Mouse (Mus musculus) intestine, postnatal 0 days (tissue): ENCODE measurements at regions not wholly inside any gene's neighbourhood (a gene's known extent, or its start where the extent isn't known, plus 50 kb on each side); places are given as distances from the start of the nearest gene placed in this dataset.

Experiments
- ATAC-seq: fragments of 200-750 bp; cut with Nextera tagmentation; 2 replicates; pipeline ENCODE4 v1.8.0; 2017; ENCODE audit warnings: mild to moderate bottlenecking, moderate TSS enrichment, moderate library complexity
- H3K27ac ChIP-seq: fragments of 300-500 bp; sonication (generic); 2 replicates; pipeline ENCODE4 v1.5.1; 2014; ENCODE audit warnings: mild to moderate bottlenecking, low read depth, low read length, moderate library complexity
- H3K27me3 ChIP-seq: fragments of 300-500 bp; sonication (generic); replicated peaks from 2 replicates; pipeline ENCODE4 v1.6.1; 2014; ENCODE audit warnings: low read length, mixed read lengths; ENCODE audit not compliant: control insufficient read depth, insufficient read depth
- H3K36me3 ChIP-seq: fragments of 300-500 bp; sonication (generic); 2 replicates; pipeline ENCODE4 v1.6.1; 2014; ENCODE audit warnings: mild to moderate bottlenecking, moderate library complexity; ENCODE audit not compliant: control insufficient read depth, insufficient read depth
- H3K4me1 ChIP-seq: fragments of 300-500 bp; sonication (generic); replicated peaks from 2 replicates; pipeline ENCODE4 v1.6.1; 2014; ENCODE audit warnings: antibody characterized with exemption, low read length, mixed read lengths; ENCODE audit not compliant: control insufficient read depth, insufficient read depth
- H3K4me2 ChIP-seq: fragments of 300-500 bp; sonication (generic); replicated peaks from 2 replicates; pipeline ENCODE4 v1.6.1; 2014; ENCODE audit warnings: low read depth, mild to moderate bottlenecking, moderate library complexity
- H3K4me3 ChIP-seq: fragments of 300-500 bp; sonication (generic); 2 replicates; pipeline ENCODE4 v1.5.1; 2014; ENCODE audit warnings: low read depth, low read length
- H3K9ac ChIP-seq: fragments of 300-500 bp; sonication (generic); 2 replicates; pipeline ENCODE4 v1.6.1; 2014; ENCODE audit warnings: mild to moderate bottlenecking, low read depth, low read length
- H3K9me3 ChIP-seq: fragments of 300-500 bp; sonication (generic); 2 replicates; pipeline ENCODE4 v1.6.1; 2016; ENCODE audit warnings: mixed run types; ENCODE audit not compliant: control insufficient read depth
- CTCF ChIP-seq: sonication (generic); IDR thresholded peaks from 2 replicates; pipeline ENCODE4 v1.5.1; 2016; ENCODE audit warnings: low read depth, mild to moderate bottlenecking, control low read depth, antibody characterized with exemption, moderate library complexity
- WGBS: fragments of 180-500 bp; shearing (Covaris S2); extraction: QIAGEN DNeasy Blood & Tissue Kit; methylation state at CpG from one replicate; pipeline ENCODE4 v1.1.7; 2014; 5-methylcytosine and 5-hydroxymethylcytosine counted together

DNA sequence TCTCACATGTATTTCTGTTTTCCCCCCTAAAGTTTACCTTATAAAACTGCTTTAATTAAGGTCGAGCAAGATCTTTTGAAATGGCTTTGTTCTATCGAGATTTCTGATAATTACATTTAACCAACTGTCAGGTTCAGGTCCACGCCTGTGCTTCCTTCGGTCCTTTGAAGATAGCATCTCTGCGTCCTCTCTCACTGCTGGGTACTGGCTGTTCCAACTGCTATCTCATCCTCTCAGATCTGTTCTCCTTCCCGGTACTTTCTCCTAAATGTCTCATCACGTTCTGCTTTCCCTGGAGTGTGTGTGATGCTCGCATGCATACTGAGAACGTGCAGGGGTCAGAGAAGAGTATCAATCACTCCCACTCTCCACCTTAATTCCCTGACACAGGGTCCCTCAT, 125.8 kb upstream of the A230072I06Rik start:
- no peak for ATAC-seq
- no peaks in the 10 kb centered on the region for H3K27me3 ChIP-seq
- H3K4me3 ChIP-seq: no peak overlapping the region
- no peak overlapping the region for H3K27ac ChIP-seq
- no peaks in the 10 kb centered on the region for H3K9me3 ChIP-seq
- TF ChIP-seq CTCF: no peak
- H3K4me1 ChIP-seq: no peaks in the 10 kb centered on the region
- H3K4me2 ChIP-seq: no peak overlapping the region
- no peaks in the 10 kb centered on the region for H3K36me3 ChIP-seq
- WGBS: 70% methylated on average over 9 of the region's 9 CpGs
- no peak overlapping the region for H3K9ac ChIP-seq

DNA sequence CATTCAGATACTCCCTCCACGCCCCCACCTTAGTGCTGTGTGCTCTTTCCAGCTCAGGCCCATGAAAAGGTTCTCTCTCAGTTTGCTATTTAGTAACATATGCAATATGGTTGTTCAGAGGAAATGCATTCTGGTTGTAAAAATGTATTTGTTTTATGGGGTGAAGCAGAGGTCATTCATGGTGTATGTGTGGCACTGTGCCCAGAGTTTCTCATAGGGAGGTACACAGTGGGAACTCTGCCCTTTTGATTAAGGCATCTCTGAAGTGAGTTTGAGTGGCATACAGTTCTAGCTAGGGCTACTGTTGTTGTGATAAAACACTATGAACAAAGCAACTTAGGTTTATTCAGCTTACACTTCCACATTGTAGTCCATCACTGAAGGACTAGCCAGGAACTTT, 121.7 kb upstream of the A230072I06Rik start:
- no peaks in the 10 kb centered on the region for H3K4me1 ChIP-seq
- H3K9me3 ChIP-seq: no peaks in the 10 kb centered on the region
- no peak overlapping the region for H3K4me2 ChIP-seq
- H3K27ac ChIP-seq: 0 out of 2 replicates have a peak overlapping the region, but pooled peaks have one; percentile 5
- peak; percentile 64 for ATAC-seq
- H3K36me3 ChIP-seq: no peaks in the 10 kb centered on the region
- H3K27me3 ChIP-seq: no peaks in the 10 kb centered on the region
- no peak overlapping the region for H3K9ac ChIP-seq
- 58% methylated on average over 1 of the region's 1 CpGs for WGBS
- no peak for TF ChIP-seq CTCF
- no peak overlapping the region for H3K4me3 ChIP-seq

DNA sequence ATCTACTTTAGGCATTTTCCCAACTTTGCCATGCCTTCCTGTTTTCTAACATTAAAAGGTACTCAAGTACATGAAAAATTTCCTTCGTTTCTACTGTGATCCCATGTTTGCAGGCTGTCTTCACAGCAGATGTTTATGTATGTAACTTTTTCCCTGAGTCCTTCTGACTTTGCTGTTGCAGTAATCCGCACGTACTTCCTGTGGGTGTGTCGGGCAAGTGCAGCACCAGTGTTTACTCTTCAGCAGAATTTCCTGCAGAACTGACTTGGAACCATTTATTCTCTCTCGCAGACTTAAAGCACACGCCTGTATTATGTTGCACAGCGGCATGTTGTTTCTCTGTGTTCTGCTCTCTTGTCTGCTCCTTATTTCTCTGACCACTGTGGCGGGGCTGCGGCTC, 120.4 kb upstream of the A230072I06Rik start:
- 48% methylated on average over 9 of the region's 9 CpGs for WGBS
- Histone ChIP-seq H3K9ac (no peak overlapping the region), H3K4me3 (no peak overlapping the region), H3K36me3 (no peaks in the 10 kb centered on the region), H3K4me1 (no peaks in the 10 kb centered on the region), H3K9me3 (no peaks in the 10 kb centered on the region), H3K27me3 (peaks cover 3% of the 10 kb centered on the region; the same call in 1 of the 2 replicates), H3K4me2 (no peak overlapping the region), H3K27ac (no peak overlapping the region)
- ATAC-seq: no peak
- no peak for TF ChIP-seq CTCF

DNA sequence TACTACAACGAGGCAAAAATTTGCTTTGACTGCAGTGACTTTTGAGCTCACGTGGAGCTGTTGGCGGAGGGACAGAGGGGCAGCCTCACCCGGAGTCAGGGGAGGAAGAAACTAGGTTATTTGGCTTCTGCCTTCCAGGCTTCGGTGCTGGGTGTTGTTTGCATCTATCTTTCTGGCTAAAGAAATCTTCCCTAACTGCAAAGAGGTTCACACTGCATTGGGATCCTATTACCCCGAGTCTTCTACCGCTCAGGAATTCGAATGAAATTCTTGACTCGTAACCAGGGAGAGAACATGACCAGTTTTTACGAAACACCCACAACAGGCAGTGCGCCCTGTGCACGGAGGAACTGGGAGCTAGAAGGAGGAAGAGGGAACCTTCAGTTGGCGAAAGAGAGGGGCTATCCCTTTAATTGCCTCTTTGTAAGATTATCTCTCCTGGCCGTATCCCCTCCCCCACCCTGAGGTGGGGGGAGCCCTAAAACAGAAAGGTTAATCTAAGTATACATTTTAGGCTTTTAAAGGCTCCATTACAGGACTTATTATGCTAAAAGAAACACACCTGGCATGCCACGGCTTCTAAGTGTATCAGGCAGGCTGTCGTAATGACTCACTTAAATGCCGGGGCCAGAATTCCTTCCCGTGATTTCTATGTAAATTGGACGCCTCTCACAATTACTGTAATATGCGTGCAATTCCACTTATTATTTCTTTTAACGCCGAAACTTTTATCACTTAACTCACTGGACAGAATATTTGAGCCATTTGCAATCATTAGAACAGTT, 115.5 kb upstream of the A230072I06Rik start:
- no peak for ATAC-seq
- Histone ChIP-seq H3K4me1 (no peaks in the 10 kb centered on the region), H3K4me2 (peak overlapping the region; percentile 52), H3K27ac (no peak overlapping the region), H3K36me3 (no peaks in the 10 kb centered on the region), H3K4me3 (peak overlapping the region; percentile 9; the same call in 1 of the 2 replicates), H3K9me3 (no peaks in the 10 kb centered on the region), H3K27me3 (peaks cover 3% of the 10 kb centered on the region; the same call in 1 of the 2 replicates), H3K9ac (no peak overlapping the region)
- 14% methylated on average over 22 of the region's 22 CpGs for WGBS
- TF ChIP-seq CTCF: no peak

DNA sequence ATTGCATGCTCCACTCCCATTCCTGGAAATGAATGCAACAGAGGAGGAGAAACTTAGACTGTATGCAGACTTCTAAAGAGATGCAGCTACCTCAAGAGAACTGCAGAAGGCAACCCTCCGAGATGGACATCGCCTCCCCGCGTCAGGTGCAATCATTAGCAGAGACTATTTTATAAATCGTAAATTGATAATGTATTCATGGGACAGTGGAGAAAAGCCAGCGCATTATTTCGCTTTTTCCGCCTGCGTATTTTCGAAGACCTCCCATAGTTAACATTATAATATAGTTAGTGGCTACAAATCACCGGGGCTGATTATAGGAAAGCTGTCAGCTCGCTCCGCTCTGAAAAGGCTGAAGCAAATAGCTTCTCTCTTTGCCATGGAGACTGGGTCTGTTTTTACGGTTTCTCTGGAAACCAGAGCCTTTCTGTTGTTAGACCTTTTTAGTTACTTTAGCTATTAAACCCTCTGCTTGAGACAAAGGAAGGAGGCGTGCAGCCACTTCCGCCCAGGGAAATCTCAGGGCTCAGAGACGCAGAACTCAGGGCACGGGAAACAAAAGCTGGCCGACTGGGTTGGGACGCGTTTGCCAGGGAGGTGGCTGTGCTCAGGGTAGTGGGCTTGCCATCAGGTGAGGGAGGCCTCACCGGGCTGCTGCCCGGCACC, 113.0 kb upstream of the A230072I06Rik start:
- Histone ChIP-seq H3K9me3 (no peaks in the 10 kb centered on the region), H3K27me3 (peaks cover 3% of the 10 kb centered on the region; the same call in 1 of the 2 replicates), H3K4me2 (no peak overlapping the region), H3K9ac (no peak overlapping the region), H3K4me1 (no peaks in the 10 kb centered on the region), H3K27ac (no peak overlapping the region), H3K4me3 (no peak overlapping the region), H3K36me3 (no peaks in the 10 kb centered on the region)
- 71% methylated on average over 23 of the region's 23 CpGs for WGBS
- no peak for ATAC-seq
- no peak for TF ChIP-seq CTCF

DNA sequence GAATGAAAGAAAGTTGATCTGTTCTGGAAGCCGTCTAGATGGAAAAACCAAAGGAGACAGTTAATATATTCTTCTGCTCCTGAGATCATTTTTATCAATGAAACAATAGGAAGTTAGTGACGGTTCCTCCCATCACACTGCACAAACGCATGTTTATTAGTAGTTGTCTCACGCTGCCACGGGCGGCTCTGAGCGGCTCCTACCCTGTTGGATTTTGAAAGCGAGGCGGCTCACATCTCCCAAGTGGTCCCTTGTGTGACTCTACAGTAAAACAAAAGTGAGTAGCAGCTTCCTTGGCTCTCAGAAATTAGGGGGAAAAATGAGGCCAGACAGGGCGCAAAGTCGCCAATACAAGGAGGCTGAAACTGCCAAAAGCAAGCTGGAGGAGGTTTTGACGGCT, 106.8 kb upstream of the A230072I06Rik start:
- Histone ChIP-seq H3K27ac (no peak overlapping the region), H3K9ac (no peak overlapping the region), H3K4me2 (no peak overlapping the region), H3K4me3 (no peak overlapping the region), H3K36me3 (no peaks in the 10 kb centered on the region), H3K4me1 (no peaks in the 10 kb centered on the region), H3K27me3 (0 out of 2 replicates have a peak, but pooled peaks cover 4% of the 10 kb centered on the region), H3K9me3 (no peaks in the 10 kb centered on the region)
- TF ChIP-seq CTCF: no peak
- no peak for ATAC-seq
- WGBS: 79% methylated on average over 12 of the region's 12 CpGs
